Mouse (Mus musculus) liver, adult 2 months (tissue): ENCODE measurements around the gene Cx3cr1.

ENCODE experiments used
- CTCF ChIP-seq: fragments of 200-500 bp; IDR thresholded peaks from 2 replicates; pipeline ENCODE4 v1.5.1; 2011; ENCODE audit warnings: low read depth, low read length, control low read depth
- POLR2A ChIP-seq: fragments of 200-500 bp; IDR thresholded peaks from 2 replicates; pipeline ENCODE4 v1.6.1; 2011; ENCODE audit warnings: low read length, control low read depth; ENCODE audit not compliant: insufficient read depth; ENCODE audit errors: extremely low read depth

GRCm38 (mm10) chr9:120010781-120011511 is 58.7 kb downstream of the Cx3cr1 start:
- no peak for TF ChIP-seq POLR2A
- TF ChIP-seq CTCF, result no peak
